Mouse (Mus musculus): ENCODE results near the gene Fbxl18. TPM values are rescaled to one million over a fixed set of nuclear protein-coding genes. Genes with fewer than 3 reads are reported as not detected.

The Fbxl18 gene
- polyA plus RNA-seq, 1 experiment = 11.5 TPM

GRCm38 (mm10) chr5:142836891-142837290, 58.3 kb downstream of the Fbxl18 start:
- Histone ChIP-seq H3K4me1 (ENCODE audit: control insufficient read depth, insufficient read depth, low read length) (no peaks in the 10 kb centered on the region), H3K4me3 (ENCODE audit: insufficient read depth, low read depth, low read length) (no peak overlapping the region), H3K27me3 (replicated peaks; ENCODE audit: control insufficient read depth, insufficient read depth, low read length) (no peaks in the 10 kb centered on the region), H3K36me3 (ENCODE audit: control insufficient read depth, insufficient read depth, low read length) (no peaks in the 10 kb centered on the region), H3K27ac (ENCODE audit: insufficient read depth, low read depth, low read length) (no peak overlapping the region)
- no peak for DNase-seq
- WGBS = 85% methylated on average over 6 of the region's 6 CpGs
- TF ChIP-seq CTCF (conservative IDR thresholded peaks at IDR 0.05; ENCODE audit: insufficient read depth, insufficient read length, low read depth, low read length) (no peak), POLR2A (IDR thresholded peaks at IDR 0.05; ENCODE audit: low read depth, low read length) (no peak)

- 54% methylated on average over 8 of the region's 8 CpGs for WGBS
- Histone ChIP-seq H3K36me3 (ENCODE audit: control insufficient read depth, insufficient read depth, low read length) (no peaks in the 10 kb centered on the region), H3K27ac (ENCODE audit: insufficient read depth, low read depth, low read length) (no peak overlapping the region), H3K27me3 (replicated peaks; ENCODE audit: control insufficient read depth, insufficient read depth, low read length) (no peaks in the 10 kb centered on the region), H3K4me1 (ENCODE audit: control insufficient read depth, insufficient read depth, low read length) (no peaks in the 10 kb centered on the region), H3K4me3 (ENCODE audit: insufficient read depth, low read depth, low read length) (no peak overlapping the region)
- no peak for TF ChIP-seq CTCF (conservative IDR thresholded peaks at IDR 0.05; ENCODE audit: insufficient read depth, insufficient read length, low read depth, low read length)
- no peak for TF ChIP-seq POLR2A (IDR thresholded peaks at IDR 0.05; ENCODE audit: low read depth, low read length)
- DNase-seq = no peak
Observed at GRCm38 (mm10) chr5:142833646-142834438, 61.4 kb downstream of the Fbxl18 start.

- TF ChIP-seq CTCF (conservative IDR thresholded peaks at IDR 0.05; ENCODE audit: insufficient read depth, insufficient read length, low read depth, low read length) (no peak), POLR2A (IDR thresholded peaks at IDR 0.05; ENCODE audit: low read depth, low read length) (no peak)
- Histone ChIP-seq H3K27ac (ENCODE audit: insufficient read depth, low read depth, low read length) (peak overlapping the region; percentile 65; the same call in 1 of the 2 replicates), H3K36me3 (ENCODE audit: control insufficient read depth, insufficient read depth, low read length) (no peaks in the 10 kb centered on the region)
Observed at GRCm38 (mm10) chr5:142826131-142826530, 69.1 kb downstream of the Fbxl18 start.

GRCm38 (mm10) chr5:142825665-142826064, 69.6 kb downstream of the Fbxl18 start:
- H3K36me3 ChIP-seq (ENCODE audit: control insufficient read depth, insufficient read depth, low read length) = no peaks in the 10 kb centered on the region
- no peaks in the 10 kb centered on the region for H3K27me3 ChIP-seq (replicated peaks; ENCODE audit: control insufficient read depth, insufficient read depth, low read length)
- WGBS = 54% methylated on average over 5 of the region's 5 CpGs
- H3K4me3 ChIP-seq (ENCODE audit: insufficient read depth, low read depth, low read length) = no peak overlapping the region
- H3K4me1 ChIP-seq (ENCODE audit: control insufficient read depth, insufficient read depth, low read length) = peaks cover 26% of the 10 kb centered on the region
- H3K27ac ChIP-seq (ENCODE audit: insufficient read depth, low read depth, low read length) = peak overlapping the region; percentile 82
- TF ChIP-seq CTCF (conservative IDR thresholded peaks at IDR 0.05; ENCODE audit: insufficient read depth, insufficient read length, low read depth, low read length) = no peak
- TF ChIP-seq POLR2A (IDR thresholded peaks at IDR 0.05; ENCODE audit: low read depth, low read length) = no peak
- peak; percentile 90 for DNase-seq

More at GRCm38 (mm10) chr5:142826131-142826530, 69.1 kb downstream of the Fbxl18 start:
- WGBS = 83% methylated on average over 4 of the region's 4 CpGs
- H3K4me1 ChIP-seq (ENCODE audit: control insufficient read depth, insufficient read depth, low read length) = peaks cover 26% of the 10 kb centered on the region
- no peak for DNase-seq
- H3K4me3 ChIP-seq (ENCODE audit: insufficient read depth, low read depth, low read length) = no peak overlapping the region
- H3K27me3 ChIP-seq (replicated peaks; ENCODE audit: control insufficient read depth, insufficient read depth, low read length) = no peaks in the 10 kb centered on the region

- no peaks in the 10 kb centered on the region for H3K27me3 ChIP-seq (replicated peaks; ENCODE audit: control insufficient read depth, insufficient read depth, low read length)
- H3K36me3 ChIP-seq (ENCODE audit: control insufficient read depth, insufficient read depth, low read length) = no peaks in the 10 kb centered on the region
- H3K27ac ChIP-seq (ENCODE audit: insufficient read depth, low read depth, low read length) = peak overlapping the region; percentile 71
- no peak overlapping the region for H3K4me3 ChIP-seq (ENCODE audit: insufficient read depth, low read depth, low read length)
- WGBS = 38% methylated on average over 6 of the region's 6 CpGs
- DNase-seq = no peak
- H3K4me1 ChIP-seq (ENCODE audit: control insufficient read depth, insufficient read depth, low read length) = peaks cover 26% of the 10 kb centered on the region
- TF ChIP-seq POLR2A (IDR thresholded peaks at IDR 0.05; ENCODE audit: low read depth, low read length) (no peak), CTCF (conservative IDR thresholded peaks at IDR 0.05; ENCODE audit: insufficient read depth, insufficient read length, low read depth, low read length) (no peak)
Observed at GRCm38 (mm10) chr5:142824091-142824490, 71.1 kb downstream of the Fbxl18 start.

- H3K27me3 ChIP-seq (replicated peaks; ENCODE audit: control insufficient read depth, insufficient read depth, low read length) = no peaks in the 10 kb centered on the region
- peak overlapping the region; percentile 70 for H3K4me3 ChIP-seq (ENCODE audit: insufficient read depth, low read depth, low read length)
- peak; percentile 95 for TF ChIP-seq POLR2A (IDR thresholded peaks at IDR 0.05; ENCODE audit: low read depth, low read length)
- TF ChIP-seq CTCF (conservative IDR thresholded peaks at IDR 0.05; ENCODE audit: insufficient read depth, insufficient read length, low read depth, low read length) = no peak
- peaks cover 26% of the 10 kb centered on the region for H3K4me1 ChIP-seq (ENCODE audit: control insufficient read depth, insufficient read depth, low read length)
- peak overlapping the region; percentile 97 for H3K27ac ChIP-seq (ENCODE audit: insufficient read depth, low read depth, low read length)
- no peaks in the 10 kb centered on the region for H3K36me3 ChIP-seq (ENCODE audit: control insufficient read depth, insufficient read depth, low read length)
- WGBS = 13% methylated on average over 31 of the region's 31 CpGs
- peak; percentile 96 for DNase-seq
Observed at GRCm38 (mm10) chr5:142823096-142824062, 71.8 kb downstream of the Fbxl18 start.

Data from kidney, adult 2 months (tissue).